Mouse (Mus musculus) retina, embryonic 14.5 days (tissue): ENCODE data around the gene C530008M17Rik.
A peak's percentile ranks its signal among the peaks of the same experiment; 100 is the strongest.

Experiments used
- DNase-seq: peaks from one replicate; pipeline ENCODE4 v3.0.0-alpha.2; 2015; ENCODE audit warnings: low spot score

C530008M17Rik gene

GRCm38 (mm10) chr5:76665421-76665820 is 9.1 kb downstream of the C530008M17Rik start:
- DNase-seq: peak; percentile 95

GRCm38 (mm10) chr5:76666026-76666756 is 9.9 kb downstream of the C530008M17Rik start:
- DNase-seq: peak; percentile 56

- DNase-seq: no peak
Measured at GRCm38 (mm10) chr5:76668118-76668517, 11.8 kb downstream of the C530008M17Rik start.

GRCm38 (mm10) chr5:76668547-76668946 is 12.2 kb downstream of the C530008M17Rik start:
- no peak for DNase-seq

GRCm38 (mm10) chr5:76670183-76670582 is 13.9 kb downstream of the C530008M17Rik start:
- no peak for DNase-seq

GRCm38 (mm10) chr5:76674022-76674653 is 17.8 kb downstream of the C530008M17Rik start:
- no peak for DNase-seq

GRCm38 (mm10) chr5:76675369-76675768 is 19.1 kb downstream of the C530008M17Rik start:
- no peak for DNase-seq

- DNase-seq: no peak
Measured at GRCm38 (mm10) chr5:76680959-76681358, 24.6 kb downstream of the C530008M17Rik start.

- no peak for DNase-seq
Measured at GRCm38 (mm10) chr5:76681895-76682656, 25.8 kb downstream of the C530008M17Rik start.

- DNase-seq: no peak
Measured at GRCm38 (mm10) chr5:76683455-76683854, 27.1 kb downstream of the C530008M17Rik start.

GRCm38 (mm10) chr5:76684658-76685605 is 28.6 kb downstream of the C530008M17Rik start:
- no peak for DNase-seq

- no peak for DNase-seq
Measured at GRCm38 (mm10) chr5:76687961-76688600, 31.8 kb downstream of the C530008M17Rik start.

GRCm38 (mm10) chr5:76688643-76689042 is 32.3 kb downstream of the C530008M17Rik start:
- DNase-seq: no peak

- DNase-seq: no peak
Measured at GRCm38 (mm10) chr5:76690177-76690593, 33.9 kb downstream of the C530008M17Rik start.

GRCm38 (mm10) chr5:76691251-76691650 is 34.9 kb downstream of the C530008M17Rik start:
- DNase-seq: peak; percentile 63

GRCm38 (mm10) chr5:76691706-76692424 is 35.6 kb downstream of the C530008M17Rik start:
- peak; percentile 93 for DNase-seq

- no peak for DNase-seq
Measured at GRCm38 (mm10) chr5:76697536-76697935, 41.2 kb downstream of the C530008M17Rik start.

GRCm38 (mm10) chr5:76698187-76698586 is 41.9 kb downstream of the C530008M17Rik start:
- DNase-seq: peak; percentile 52

GRCm38 (mm10) chr5:76701127-76701853 is 45.0 kb downstream of the C530008M17Rik start:
- no peak for DNase-seq

GRCm38 (mm10) chr5:76702104-76702503 is 45.8 kb downstream of the C530008M17Rik start:
- peak; percentile 38 for DNase-seq
